Mouse (Mus musculus) forebrain, embryonic 11.5 days (tissue): ENCODE results near the gene Gm4312. TPM values are rescaled to one million over a fixed set of nuclear protein-coding genes. Genes with fewer than 3 reads are reported as not detected.
"Not testable (repeated sequence)": the region's sequence is repeated elsewhere in the genome, so short reads cannot be mapped to it uniquely, and the experiment has no call there.

Experiments
- ATAC-seq: fragments of 200-750 bp; cut with Nextera tagmentation; replicated peaks from 2 replicates; pipeline ENCODE4 v1.8.0; 2017; ENCODE audit warnings: moderate TSS enrichment; ENCODE audit not compliant: low FRiP score
- DNase-seq: peaks from one replicate; pipeline ENCODE4 v3.0.0-alpha.2; 2017; ENCODE audit warnings: low spot score
- H3K27ac ChIP-seq: fragments of 300-500 bp; sonication (generic); 2 replicates; pipeline ENCODE4 v1.5.1; 2014; ENCODE audit warnings: low read depth, low read length
- H3K27me3 ChIP-seq: fragments of 300-500 bp; sonication (generic); 2 replicates; pipeline ENCODE4 v1.6.1; 2014; ENCODE audit warnings: mild to moderate bottlenecking, low read length, mixed read lengths; ENCODE audit not compliant: control insufficient read depth, insufficient read depth
- H3K36me3 ChIP-seq: fragments of 300-500 bp; sonication (generic); 2 replicates; pipeline ENCODE4 v1.6.1; 2014; ENCODE audit warnings: mild to moderate bottlenecking, low read length, moderate library complexity, mixed read lengths; ENCODE audit not compliant: control insufficient read depth, insufficient read depth
- H3K4me1 ChIP-seq: fragments of 300-500 bp; sonication (generic); replicated peaks from 2 replicates; pipeline ENCODE4 v1.6.1; 2014; ENCODE audit warnings: low read length, mixed read lengths; ENCODE audit not compliant: control insufficient read depth, insufficient read depth
- H3K4me2 ChIP-seq: fragments of 300-500 bp; sonication (generic); 2 replicates; pipeline ENCODE4 v1.6.1; 2014; ENCODE audit warnings: low read depth, mild to moderate bottlenecking, low read length, moderate library complexity, mixed read lengths; ENCODE audit not compliant: severe bottlenecking
- H3K4me3 ChIP-seq: fragments of 300-500 bp; sonication (generic); 2 replicates; pipeline ENCODE4 v1.5.1; 2014; ENCODE audit warnings: low read depth, low read length
- H3K9ac ChIP-seq: fragments of 300-500 bp; sonication (generic); 2 replicates; pipeline ENCODE4 v1.6.1; 2014; ENCODE audit warnings: low read length
- H3K9me3 ChIP-seq: fragments of 300-500 bp; sonication (generic); 2 replicates; pipeline ENCODE4 v1.6.1; 2016; ENCODE audit warnings: low read length, mixed read lengths; ENCODE audit not compliant: control insufficient read depth
- WGBS: fragments of 180-500 bp; shearing (Covaris S2); extraction: QIAGEN DNeasy Blood & Tissue Kit; methylation state at CpG from one replicate; pipeline ENCODE4 v1.1.7; 2014; 5-methylcytosine and 5-hydroxymethylcytosine counted together
- polyA plus RNA-seq: library from polyadenylated mRNA; unstranded; fragments of >200 nt; fragmentation: Nextera tagmentation; extraction: Ambion mirVana; gene quantifications from 2 replicates; pipeline ENCODE4 v1.2.1, GENCODE M21; 2014

Gene Gm4312
- not detected in 2 replicates for polyA plus RNA-seq

DNA sequence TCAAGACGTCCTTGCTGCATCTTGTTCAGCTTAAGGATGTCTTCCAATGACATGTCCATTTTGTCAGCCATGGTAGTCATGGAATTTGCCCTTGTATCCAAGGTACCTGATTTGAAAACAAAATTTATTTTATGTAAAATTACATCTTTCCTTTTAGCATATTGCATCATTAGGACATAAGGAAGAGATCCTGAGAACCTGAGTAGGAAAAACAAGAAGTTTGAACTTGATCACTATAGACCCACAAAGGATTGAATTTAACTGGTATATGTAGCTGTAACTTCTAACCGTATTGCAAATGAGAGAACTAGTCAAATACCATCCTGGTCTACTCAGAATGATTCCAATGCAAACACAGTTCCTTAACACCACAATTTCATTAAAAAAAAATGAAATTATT is at the start of gene Gm4312:
Gene Gm4312 (minus strand): TSS at position 101 of the 400 bp plus-strand sequence.
- DNase-seq, H3K4me3 ChIP-seq, H3K9ac ChIP-seq, H3K36me3 ChIP-seq, H3K9me3 ChIP-seq, H3K4me1 ChIP-seq, H3K4me2 ChIP-seq, H3K27ac ChIP-seq, H3K27me3 ChIP-seq, ATAC-seq: not testable (repeated sequence)
- WGBS, result no CpG with 5 or more reads among the region's 2 CpGs

DNA sequence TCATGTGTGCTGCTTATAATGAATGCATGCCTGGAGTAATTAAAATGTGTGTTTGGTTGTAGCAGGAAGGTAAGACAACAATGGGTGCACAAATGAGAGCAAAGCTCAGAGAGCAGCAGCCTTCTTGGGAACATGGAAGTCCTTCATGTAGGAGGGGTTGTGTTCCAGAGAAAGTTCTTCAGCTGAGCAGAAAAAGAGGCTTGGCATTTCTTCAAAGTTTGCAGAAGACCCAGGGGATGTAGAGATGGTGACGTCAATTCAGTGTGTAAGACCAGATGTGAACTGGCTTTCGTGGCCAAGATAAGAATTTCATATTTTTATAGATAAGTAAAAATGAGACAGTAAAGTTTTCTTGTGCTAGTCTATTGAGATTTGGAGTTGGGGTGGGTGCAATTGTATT is 45.2 kb upstream of the Gm4312 start:
- Histone ChIP-seq H3K27ac (no peak overlapping the region), H3K4me3 (no peak overlapping the region), H3K9me3 (no peaks in the 10 kb centered on the region), H3K4me1 (no peaks in the 10 kb centered on the region), H3K27me3 (no peaks in the 10 kb centered on the region), H3K9ac (no peak overlapping the region), H3K4me2 (no peak overlapping the region), H3K36me3 (no peaks in the 10 kb centered on the region)
- DNase-seq, result no peak
- WGBS, result 92% methylated on average over 2 of the region's 2 CpGs
- no peak for ATAC-seq

DNA sequence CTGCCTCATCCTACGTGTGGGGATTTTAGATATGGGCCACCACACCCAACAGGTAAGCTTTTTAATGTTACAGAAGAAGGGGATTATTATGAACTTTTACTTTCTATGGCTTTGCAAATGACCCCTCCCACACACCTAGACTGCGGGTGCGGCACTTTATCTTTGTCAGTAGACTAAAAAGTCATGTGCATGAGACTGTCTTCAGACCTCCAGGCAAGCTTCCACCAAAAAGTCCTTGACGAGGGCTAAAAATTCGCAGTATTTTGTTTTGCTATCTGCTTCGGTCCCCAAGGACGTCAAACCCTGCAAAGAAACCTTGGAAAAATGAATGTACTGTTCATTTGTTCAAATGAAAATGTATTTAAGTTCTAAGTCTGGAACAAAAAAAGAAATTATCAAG is 33.2 kb upstream of the Gm4312 start:
- Histone ChIP-seq H3K27ac (no peak overlapping the region), H3K4me2 (no peak overlapping the region), H3K27me3 (no peaks in the 10 kb centered on the region), H3K9me3 (no peaks in the 10 kb centered on the region), H3K36me3 (no peaks in the 10 kb centered on the region), H3K9ac (no peak overlapping the region), H3K4me1 (no peaks in the 10 kb centered on the region), H3K4me3 (no peak overlapping the region)
- ATAC-seq (no peak), DNase-seq (no peak)
- WGBS, result 91% methylated on average over 7 of the region's 7 CpGs

GRCm38 (mm10) chr10:100402301-100402700 is 19.9 kb upstream of the Gm4312 start:
- ATAC-seq, H3K27me3 ChIP-seq, H3K27ac ChIP-seq, H3K9ac ChIP-seq, H3K4me1 ChIP-seq, H3K4me2 ChIP-seq, H3K36me3 ChIP-seq, H3K9me3 ChIP-seq, H3K4me3 ChIP-seq, DNase-seq: not testable (repeated sequence)
- WGBS, result 90% methylated on average over 6 of the region's 6 CpGs

- H3K9me3 ChIP-seq, H3K4me2 ChIP-seq, H3K4me1 ChIP-seq, DNase-seq, ATAC-seq, H3K4me3 ChIP-seq, H3K36me3 ChIP-seq, H3K27me3 ChIP-seq, H3K9ac ChIP-seq, H3K27ac ChIP-seq: not testable (repeated sequence)
- WGBS, result no CpG with 5 or more reads among the region's 3 CpGs
These were observed 21.3 kb downstream of the Gm4312 start, which contains the start of gene Gm4307 for GRCm38 (mm10) chr10:100361038-100361437. Gene Gm4307, plus strand, starts transcription at chr10:100361338.

DNA sequence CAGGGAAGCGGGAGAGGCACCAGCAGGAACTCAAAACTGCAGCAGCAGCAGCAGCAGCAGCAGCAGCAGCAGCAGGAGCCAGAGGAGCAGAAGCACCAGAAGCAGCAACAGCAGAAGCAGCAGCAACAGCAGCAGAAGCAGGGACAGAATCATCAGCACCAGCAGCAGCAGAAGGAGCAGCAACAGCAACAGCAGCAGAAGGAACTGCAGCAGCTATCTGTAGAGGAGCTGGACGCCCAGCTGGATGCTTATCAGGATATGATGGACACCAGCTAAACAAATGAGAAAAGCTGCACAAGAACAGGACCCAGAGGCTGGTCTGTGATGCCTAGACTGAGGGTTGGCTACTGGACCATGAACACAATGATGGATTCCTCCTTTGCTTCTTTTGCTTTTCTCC is 25.5 kb downstream of the Gm4312 start:
- DNase-seq, H3K36me3 ChIP-seq, H3K27ac ChIP-seq, H3K4me3 ChIP-seq, H3K4me1 ChIP-seq, ATAC-seq, H3K4me2 ChIP-seq, H3K27me3 ChIP-seq, H3K9ac ChIP-seq, H3K9me3 ChIP-seq: not testable (repeated sequence)
- 75% methylated on average over 2 of the region's 2 CpGs for WGBS

GRCm38 (mm10) chr10:100350793-100351192 is 31.6 kb downstream of the Gm4312 start, which contains the start of gene Gm4305:
Gene Gm4305, plus strand, starts transcription at chr10:100351093.
- not testable (repeated sequence) for H3K9ac ChIP-seq, H3K9me3 ChIP-seq, H3K27me3 ChIP-seq, DNase-seq, H3K27ac ChIP-seq, H3K4me3 ChIP-seq, ATAC-seq, H3K4me1 ChIP-seq, H3K4me2 ChIP-seq, H3K36me3 ChIP-seq
- WGBS, result no CpG with 5 or more reads among the region's 3 CpGs

DNA sequence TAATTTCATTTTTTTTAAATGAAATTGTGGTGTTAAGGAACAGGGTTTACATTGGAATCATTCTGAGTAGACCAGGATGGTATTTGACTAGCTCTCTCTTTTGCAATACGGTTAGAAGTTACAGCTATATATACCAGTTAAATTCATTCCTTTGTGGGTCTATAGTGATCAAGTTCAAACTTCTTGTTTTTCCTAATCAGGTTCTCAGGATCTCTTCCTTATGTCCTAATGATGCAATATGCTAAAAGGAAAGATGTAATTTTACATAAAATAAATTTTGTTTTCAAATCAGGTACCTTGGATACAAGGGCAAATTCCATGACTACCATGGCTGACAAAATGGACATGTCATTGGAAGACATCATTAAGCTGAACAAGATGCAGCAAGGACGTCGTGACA is 36.7 kb downstream of the Gm4312 start, which contains the start of gene Gm4303:
Gene Gm4303 (plus strand): TSS at position 301 of the 400 bp plus-strand sequence.
- H3K27me3 ChIP-seq, ATAC-seq, H3K27ac ChIP-seq, H3K4me3 ChIP-seq, H3K4me1 ChIP-seq, H3K9me3 ChIP-seq, DNase-seq, H3K4me2 ChIP-seq, H3K36me3 ChIP-seq, H3K9ac ChIP-seq: not testable (repeated sequence)
- no CpG with 5 or more reads among the region's 3 CpGs for WGBS

- not testable (repeated sequence) for H3K36me3 ChIP-seq, H3K4me2 ChIP-seq, H3K27ac ChIP-seq, H3K4me1 ChIP-seq, ATAC-seq, DNase-seq, H3K27me3 ChIP-seq, H3K9me3 ChIP-seq, H3K9ac ChIP-seq, H3K4me3 ChIP-seq
- WGBS, result no CpG with 5 or more reads among the region's 3 CpGs
These were observed 41.8 kb downstream of the Gm4312 start, which contains the start of gene Gm4302 for GRCm38 (mm10) chr10:100340536-100340935. Gene Gm4302, plus strand, starts transcription at chr10:100340836.
